25 mouse cellular contexts compared by ENCODE assay signal in the genomic region with DNA sequence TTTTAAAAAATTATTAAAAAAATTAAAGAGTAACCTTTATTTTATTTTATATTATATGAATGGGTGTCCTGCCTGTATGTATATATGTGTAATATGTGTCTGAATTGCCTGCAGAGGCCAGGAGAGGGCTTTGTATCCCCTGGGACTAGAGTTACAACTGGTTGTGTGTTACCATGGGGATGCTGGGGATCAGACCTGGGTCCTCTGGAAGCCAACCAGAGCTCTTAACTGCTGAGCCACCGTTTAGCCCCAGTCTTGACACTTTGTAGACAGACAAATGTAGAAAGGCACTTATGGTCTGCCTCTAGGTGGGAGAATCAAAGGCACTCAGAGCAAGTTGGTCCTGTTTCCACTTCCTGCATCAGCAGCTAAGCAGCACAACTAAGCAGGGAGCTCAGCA. TPM values are rescaled to one million over a fixed set of nuclear protein-coding genes. Genes with fewer than 3 reads are reported as not detected.
"Had no signal": no experiment of that assay in that cellular context is flagged by ENCODE, and none has a peak within 500 bp of the region (broad histone marks: within the 10 kb centered on the region; RNA-seq: fewer than 3 reads in every experiment).

No protein-coding gene starts in this region.

- H3K4me3 ChIP-seq: heart, embryonic 12.5 days; hindbrain, embryonic 13.5 days; hindbrain, embryonic 15.5 days; kidney, embryonic 15.5 days; limb, embryonic 13.5 days; limb, embryonic 15.5 days; liver, embryonic 12.5 days had no signal

- H3K9me3 ChIP-seq: heart, embryonic 12.5 days; hindbrain, embryonic 13.5 days; hindbrain, embryonic 15.5 days; kidney, embryonic 15.5 days; limb, embryonic 13.5 days; limb, embryonic 15.5 days; liver, embryonic 12.5 days had no signal

- DNase-seq: gastrocnemius, postnatal 14 days; gastrocnemius, postnatal 36 days; heart, adult 18-20 months; heart, postnatal 10 days; heart, postnatal 36 days; kidney, adult 11 months; kidney, adult 2 months; kidney, adult 9 months; kidney, postnatal 14 days; kidney, postnatal 36 days; layer of hippocampus, adult 9-11 months; layer of hippocampus, postnatal 36 days; left cerebral cortex, postnatal 4 days had no signal

- H3K9ac ChIP-seq: heart, embryonic 12.5 days; hindbrain, embryonic 13.5 days; hindbrain, embryonic 15.5 days; kidney, embryonic 15.5 days; limb, embryonic 13.5 days; limb, embryonic 15.5 days; liver, embryonic 12.5 days had no signal

- H3K4me2 ChIP-seq: heart, embryonic 12.5 days; hindbrain, embryonic 13.5 days; hindbrain, embryonic 15.5 days; kidney, embryonic 15.5 days; limb, embryonic 13.5 days; limb, embryonic 15.5 days; liver, embryonic 12.5 days had no signal

- H3K36me3 ChIP-seq: heart, embryonic 12.5 days; hindbrain, embryonic 13.5 days; hindbrain, embryonic 15.5 days; kidney, embryonic 15.5 days; limb, embryonic 13.5 days; limb, embryonic 15.5 days; liver, embryonic 12.5 days had no signal

- H3K4me1 ChIP-seq: hindbrain, embryonic 13.5 days; hindbrain, embryonic 15.5 days had no signal

- ATAC-seq: hindbrain, postnatal 0 days; intestine, embryonic 16.5 days; liver, embryonic 12.5 days had no signal

- H3K27ac ChIP-seq: hindbrain, embryonic 13.5 days; hindbrain, embryonic 15.5 days; hindbrain, postnatal 0 days; kidney, embryonic 15.5 days; kidney, postnatal 0 days; limb, embryonic 13.5 days; limb, embryonic 15.5 days; liver, embryonic 12.5 days had no signal

- H3K27me3 ChIP-seq: heart, embryonic 12.5 days; hindbrain, embryonic 13.5 days; hindbrain, embryonic 15.5 days; kidney, embryonic 15.5 days; limb, embryonic 13.5 days; limb, embryonic 15.5 days; liver, embryonic 12.5 days had no signal

RNA-seq across cellular contexts. Expression of a gene that starts 47.7 kb away (rescaled TPM):
- total RNA-seq: gastrocnemius, adult 18-20 months; gastrocnemius, adult 8-10 months had no signal
